Mouse (Mus musculus) c-Kit-positive CD71-negative TER-119-negative erythroid progenitor cells, embryonic 14.5 days (primary cell): ENCODE results near the gene Prkacb.

ENCODE experiments used
- DNase-seq: peaks from one replicate; pipeline ENCODE4 v3.0.0-alpha.2; 2013; ENCODE audit warnings: low read depth

The Prkacb gene

DNA sequence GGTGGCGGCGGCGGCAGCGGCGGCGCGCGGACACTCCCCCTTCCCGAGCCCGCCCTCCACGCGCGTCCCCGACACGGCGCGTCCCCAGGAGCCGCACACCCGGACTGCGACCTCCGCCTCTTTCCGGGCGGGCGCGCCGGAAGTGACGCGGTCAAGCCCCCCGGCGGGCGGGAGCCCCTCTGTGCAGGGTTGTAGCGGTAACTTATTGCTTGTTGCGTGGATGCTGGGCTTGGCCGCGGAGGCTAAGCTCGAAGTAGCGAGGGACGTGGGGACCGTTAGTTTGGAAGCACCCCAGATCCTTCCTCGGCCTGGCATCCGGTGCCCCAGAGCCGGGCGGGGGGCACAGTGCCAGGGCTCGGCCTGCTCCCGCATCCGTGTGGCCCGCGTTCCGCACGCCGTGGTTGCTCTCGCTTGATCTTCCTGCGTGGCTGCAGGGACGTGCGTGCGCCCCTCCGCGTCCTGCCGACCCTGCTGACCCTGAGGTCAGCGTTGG lies at the start of gene Prkacb:
Gene Prkacb (minus strand): TSS at position 90 of the 493 bp plus-strand sequence.
- peak; percentile 67 for DNase-seq

DNA sequence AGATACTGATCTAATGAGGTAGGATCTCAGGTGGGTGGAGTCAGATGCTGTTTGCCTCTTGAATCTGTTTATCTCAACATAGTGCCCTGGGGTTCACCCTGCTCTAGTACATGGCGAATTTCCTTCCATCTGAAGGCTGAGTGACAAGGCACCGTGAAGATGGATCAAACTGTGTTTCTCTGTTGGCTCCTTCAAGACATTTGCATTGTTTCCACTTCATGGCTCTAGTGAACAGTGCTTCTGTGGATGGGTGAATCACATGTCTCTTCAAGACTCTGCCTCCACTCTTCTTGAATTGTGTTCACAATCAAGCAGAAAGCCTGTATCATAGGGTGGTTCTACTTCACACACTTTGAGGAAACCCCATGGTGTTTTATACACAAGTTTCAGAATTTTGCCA lies 47.5 kb upstream of the Prkacb start:
- no peak for DNase-seq

DNA sequence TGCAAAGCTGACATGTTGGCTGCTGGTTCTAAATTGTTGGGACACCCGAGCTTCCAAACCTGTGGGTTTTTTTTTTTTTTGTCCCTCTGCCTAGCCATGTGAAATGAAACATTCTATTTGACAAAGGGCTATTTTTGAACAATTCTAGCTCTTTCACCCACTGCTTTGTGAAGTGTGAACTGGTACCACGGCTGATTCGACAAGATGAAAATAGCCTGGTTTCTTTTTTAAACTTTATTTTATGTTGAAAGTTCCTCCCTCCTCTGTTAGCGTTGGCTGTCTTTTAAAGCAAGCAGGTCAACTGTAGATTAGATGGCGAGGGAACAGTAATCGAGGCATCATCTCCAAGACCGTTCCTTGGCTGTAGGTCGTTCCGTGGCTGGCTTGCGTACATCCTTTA lies 44.6 kb upstream of the Prkacb start:
- no peak for DNase-seq

DNA sequence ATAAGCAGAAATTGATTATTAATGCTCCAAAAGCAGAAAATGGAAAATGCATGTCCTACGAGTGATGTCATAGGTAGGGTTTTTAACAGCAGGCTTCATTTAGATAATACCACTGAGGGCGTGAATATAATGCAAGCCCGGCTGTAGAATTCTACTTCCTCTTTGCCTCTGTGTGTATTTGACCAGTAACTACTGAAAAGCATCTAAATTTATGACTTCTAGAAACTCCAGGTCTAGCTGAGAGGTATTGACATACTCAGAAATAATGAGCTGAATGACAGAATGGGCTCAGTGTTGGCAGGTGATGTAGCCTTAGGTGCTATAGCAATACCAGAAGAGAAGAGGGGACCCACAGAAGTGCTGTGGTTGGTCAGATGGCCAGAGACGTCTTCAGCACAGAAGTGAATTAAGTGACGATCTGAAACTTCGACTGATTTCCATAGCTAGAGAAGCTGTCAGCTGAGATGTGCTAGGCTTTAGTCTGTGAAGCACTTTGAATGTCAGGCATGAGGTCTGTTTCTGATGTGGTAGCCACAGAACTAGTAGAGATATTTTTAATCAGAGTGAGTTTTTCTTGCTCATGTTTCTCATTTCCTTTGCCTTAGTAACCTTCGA lies 41.8 kb upstream of the Prkacb start:
- no peak for DNase-seq

DNA sequence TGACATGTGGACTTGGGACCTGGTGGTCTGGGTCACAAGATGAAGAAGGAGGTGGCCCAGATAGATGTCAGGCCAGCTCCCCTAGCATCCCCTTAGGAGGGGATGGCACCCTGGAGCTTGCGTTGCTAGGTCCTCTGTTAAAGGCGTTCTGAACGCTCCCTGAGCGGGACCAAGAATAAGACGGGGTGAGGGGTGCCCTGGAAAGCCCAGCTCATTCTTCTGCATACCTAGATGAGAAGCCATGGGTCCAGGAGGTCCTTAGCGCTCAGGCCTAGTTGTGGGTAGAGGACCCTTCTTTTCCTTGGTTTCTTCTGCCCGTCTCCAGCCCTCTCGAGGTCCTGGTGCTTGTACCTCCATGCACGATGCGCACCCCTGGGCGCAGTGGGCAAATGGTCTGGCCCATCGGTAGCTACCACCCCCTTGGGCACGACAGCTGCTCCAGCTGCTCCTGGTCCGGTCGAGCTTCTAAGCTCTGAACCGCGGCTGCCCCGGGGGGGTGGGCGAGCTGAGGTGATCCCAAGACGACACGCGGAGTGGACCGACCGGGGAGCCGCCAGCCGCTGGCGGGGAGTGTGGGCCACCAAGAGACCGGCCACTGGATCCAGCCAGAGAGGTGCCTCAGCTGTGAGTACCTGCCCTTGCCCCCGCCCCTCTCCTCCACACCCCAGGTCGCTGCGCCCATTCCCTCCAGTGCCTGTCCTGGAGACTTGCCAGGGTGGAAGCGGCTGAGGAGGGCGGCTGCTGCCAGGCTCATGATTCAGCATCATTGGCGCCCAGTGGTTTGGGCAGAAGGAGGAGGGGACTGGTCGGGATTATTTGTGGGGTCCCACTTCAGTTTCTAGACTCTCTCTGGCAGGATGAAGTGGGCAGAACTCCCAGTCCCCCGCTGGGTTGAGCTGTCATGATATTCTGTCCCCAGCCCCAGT lies 39.4 kb upstream of the Prkacb start, which contains the start of gene Ttll7:
Gene Ttll7 (plus strand): TSS at position 402 of the 926 bp plus-strand sequence.
- DNase-seq, result peak; percentile 30

DNA sequence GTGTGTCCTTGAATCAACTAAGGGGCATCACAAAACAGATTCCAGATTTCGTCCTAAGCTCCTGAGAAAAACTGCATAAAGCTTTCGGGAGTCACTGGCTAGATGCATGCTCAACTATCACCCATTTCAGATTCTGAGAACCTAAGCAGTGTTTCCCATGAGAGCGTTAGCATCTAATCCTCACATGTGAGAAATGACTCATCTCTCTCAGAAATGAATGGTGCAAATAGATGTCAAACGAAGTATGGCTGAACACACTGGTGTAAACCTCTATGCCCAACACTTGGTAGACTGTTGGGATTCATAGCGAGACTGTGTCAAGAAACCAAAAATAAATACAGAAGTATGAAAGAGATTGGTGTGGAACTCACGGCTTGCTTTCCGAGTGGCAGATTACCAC lies 36.6 kb upstream of the Prkacb start:
- no peak for DNase-seq

DNA sequence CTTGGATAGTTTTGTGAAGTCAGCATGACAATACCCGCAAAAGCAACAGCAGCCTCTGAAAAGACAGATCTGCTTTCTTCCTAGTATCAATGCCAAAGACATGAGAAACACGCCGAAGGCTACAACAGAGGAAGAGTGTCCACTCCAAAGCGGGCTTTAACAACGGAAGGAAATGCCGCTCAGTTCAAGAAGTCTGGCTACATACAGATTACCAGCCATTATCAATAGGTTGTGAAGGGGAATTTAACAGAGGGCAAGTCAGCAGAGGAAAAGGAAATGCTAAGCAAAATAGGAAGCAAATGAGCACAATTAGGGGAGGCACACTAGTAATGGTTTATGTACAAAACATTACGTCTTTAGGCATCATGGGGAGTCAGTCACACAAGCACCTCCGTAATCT lies 35.3 kb upstream of the Prkacb start:
- DNase-seq, result no peak

DNA sequence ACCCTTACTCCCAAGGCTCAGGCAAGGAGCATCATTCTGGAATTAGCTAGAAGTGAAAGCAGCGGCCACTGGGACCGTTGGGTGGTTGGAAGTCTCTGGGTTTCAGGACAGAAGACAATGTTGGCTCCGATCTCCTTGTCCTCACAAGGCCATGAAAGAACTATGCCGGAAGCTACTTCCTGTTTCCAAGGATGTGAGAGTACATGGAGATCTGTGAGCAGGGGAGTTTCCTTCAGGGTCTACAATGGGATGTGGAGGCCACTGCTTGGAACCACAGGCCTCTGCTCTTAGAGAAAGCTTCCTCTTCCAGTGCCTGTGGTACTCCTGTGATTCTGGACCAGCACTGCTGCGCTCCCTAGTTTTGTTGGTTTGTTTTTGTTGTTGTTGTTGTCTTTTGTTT lies 33.4 kb upstream of the Prkacb start:
- no peak for DNase-seq

DNA sequence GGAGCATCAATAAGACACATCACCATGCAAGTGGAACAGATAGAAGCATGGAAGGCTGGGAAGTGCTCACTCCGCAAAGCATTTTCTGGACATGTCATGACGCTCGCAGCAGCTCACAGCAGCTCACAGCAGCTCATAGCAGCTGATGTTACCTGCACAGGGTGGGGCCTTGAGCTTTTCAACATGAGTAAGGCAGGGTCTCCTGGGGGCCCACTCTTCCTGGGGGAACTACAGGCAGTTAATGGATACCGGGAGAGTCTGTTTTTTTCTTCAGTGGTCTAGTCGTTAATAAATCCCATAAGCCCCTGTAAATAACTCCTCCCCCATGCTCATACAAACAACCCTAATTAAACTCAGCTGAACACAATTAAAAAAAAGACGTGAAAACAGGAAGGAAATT lies 30.7 kb upstream of the Prkacb start:
- no peak for DNase-seq

DNA sequence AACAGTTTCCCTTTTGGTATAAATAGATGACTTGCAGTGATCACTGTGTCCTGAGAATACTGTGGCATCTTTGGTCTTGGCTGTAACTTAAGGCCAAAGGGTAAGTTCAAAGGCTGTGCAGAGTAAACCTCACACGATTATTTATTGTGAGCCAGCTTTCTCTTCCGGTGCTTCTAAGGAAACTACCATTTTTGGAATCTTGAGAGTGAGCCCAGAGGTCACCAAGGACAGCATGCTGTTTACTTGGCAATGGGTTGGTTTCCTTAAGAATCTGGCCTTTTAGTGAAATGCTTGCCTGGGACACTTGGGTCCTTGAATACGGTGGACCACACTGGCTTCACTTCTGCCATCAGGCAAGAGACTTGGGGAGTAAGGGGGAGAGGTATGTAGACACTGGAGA lies 30.0 kb upstream of the Prkacb start:
- DNase-seq, result no peak

DNA sequence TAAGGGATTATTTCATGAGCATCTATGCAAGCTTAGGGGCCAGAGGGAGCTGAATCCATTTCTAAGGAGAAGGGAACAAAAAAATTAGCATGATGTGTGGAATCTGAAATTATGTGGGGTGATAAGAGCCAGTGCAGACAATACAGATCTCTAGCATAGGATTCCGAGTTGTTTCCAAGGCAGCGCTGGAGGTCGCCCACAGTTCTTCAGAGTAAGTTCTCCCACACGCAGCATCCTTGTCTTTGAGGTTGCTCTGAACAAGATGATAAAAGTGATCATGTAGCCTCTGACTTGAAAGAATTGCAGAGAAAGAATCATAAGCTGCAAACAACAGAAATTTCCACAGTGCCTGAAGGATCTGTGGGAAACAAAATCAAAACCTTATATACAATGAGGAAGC lies 7.9 kb upstream of the Prkacb start:
- no peak for DNase-seq

DNA sequence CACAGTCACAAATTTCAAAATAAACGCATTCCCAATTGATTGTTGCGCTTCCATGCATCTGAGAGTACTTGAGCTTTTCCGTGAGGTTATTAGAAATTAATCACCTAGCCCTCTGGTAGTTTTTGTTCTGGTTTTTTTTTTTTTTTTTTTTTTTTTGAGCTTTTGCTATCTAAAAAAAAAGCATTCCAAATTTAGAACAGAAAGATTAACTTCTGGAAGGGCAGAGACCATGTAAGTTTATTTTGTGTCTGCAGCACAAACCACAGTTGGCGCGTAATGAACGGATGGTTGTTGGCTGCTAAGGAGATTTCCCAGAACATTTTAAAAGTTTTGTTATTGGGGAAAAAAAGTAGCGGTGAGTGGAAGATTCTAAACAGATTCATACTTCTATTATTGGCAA lies 834 bp upstream of the Prkacb start:
- DNase-seq, result no peak

DNA sequence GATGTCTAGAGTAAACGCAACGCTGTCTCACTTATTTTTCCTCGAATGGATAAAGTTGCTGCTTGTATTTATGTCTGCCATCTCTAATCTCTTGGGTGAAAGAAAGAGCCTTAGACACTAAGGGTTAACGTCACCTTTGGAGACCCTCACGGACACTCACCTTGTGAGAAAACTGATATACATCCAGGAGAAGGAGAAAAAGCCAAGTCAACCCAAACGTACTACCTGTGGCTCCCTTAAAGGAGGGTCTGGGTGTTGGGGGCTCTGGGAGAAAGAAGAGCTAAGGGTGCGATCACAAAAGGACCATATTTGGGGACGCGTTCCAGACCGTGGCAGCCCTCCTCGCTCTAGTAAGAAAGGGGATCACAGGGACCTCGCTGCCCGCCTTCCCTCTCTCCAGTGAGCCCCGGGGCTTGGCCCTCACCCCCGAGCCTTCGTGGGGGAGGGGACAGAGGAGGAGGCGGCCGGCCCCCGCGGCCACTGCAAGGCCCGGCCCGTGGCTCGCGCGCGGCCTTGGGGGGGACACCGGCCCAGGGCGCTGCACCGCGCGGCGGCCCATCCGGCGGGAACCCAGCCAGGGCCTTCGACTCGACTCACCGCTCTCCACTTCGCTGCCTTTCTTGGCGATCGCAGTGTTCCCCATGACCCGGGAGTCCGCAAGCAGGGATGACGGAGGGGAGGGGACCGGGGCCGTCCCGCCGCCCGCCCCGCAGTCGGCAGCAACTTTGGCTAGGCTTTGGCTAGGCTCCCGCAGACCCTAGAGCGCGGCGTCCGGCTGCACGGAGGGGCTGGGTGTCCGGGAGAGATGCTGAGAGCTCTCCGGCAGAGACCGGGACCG lies 530 bp downstream of the Prkacb start:
- no peak for DNase-seq

DNA sequence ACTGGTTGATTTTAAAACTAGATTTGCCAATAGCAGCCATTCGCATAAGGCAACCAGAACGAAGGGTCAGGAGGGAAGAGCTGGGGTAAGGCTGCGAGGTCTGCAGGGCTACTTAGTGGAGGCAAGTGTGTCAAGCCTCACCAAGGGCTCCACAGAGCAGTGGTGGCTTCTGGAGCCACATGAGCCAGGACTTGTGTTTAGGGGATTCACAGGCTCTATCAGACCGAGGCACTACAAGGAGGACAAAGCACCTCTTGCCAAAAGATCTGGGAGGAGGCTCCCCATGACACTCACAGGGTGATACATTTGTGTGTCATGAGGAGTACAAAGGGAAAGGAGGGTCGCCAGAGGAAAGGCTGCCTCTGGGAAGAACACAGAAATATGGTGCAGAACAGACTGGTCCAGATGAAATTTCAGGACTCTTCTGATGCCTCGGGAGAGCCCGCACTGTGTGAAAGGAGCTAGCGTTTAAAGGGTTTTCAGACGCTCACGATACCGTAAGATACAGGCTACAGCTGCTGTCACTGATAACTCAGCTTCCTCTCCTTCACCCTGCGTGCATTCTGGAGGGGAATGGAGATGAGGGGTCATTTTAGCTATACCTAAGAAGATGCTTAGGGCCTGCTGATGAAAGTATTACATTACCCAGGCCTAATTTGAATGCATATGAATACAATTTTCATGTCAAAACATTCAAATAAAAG lies 19.1 kb downstream of the Prkacb start:
- no peak for DNase-seq

DNA sequence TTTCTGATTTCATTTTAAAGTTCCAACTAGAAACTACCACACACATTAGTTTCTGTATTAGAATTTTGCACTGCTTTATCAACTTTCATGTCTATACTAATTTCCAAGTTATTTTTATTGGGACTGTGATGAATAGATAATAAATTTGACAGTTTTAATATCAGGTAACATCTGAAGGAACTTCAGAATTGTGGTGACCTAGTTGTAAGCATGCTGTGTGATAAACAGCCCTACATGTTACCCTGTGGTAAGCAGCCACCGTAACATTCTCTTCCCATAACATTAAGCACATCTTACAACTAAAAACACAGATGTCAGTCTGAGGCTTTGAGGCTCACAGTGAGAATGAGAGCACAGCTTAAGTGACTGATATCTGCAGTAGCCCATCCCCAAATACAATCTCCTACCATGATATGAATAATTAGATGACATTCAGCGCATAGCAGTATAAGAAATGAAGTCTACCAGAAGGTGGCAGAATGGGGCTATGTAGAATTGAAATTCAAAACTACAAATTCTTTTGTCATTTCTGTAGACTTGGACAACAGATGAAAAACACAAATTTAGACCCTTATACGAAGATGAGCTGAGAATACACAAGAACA lies 20.5 kb downstream of the Prkacb start:
- no peak for DNase-seq

DNA sequence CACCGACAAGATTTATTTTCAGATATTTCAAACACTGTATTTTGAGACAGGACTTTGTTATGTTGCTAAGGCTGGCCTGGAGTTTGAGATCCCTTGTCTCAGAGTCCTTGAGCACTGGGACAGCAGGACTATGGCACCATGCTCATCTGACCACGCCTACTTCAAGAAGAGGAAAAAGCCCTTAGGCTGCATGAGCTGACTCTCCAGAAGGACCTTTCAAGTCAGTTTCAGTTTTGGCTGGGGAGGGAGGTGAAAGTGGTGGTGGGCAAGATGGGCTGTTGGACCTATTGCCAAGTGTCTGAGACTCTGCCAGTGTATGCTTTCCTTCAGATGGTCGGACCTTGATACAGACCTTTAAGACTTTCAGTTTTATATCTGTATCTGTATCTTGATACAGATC lies 28.6 kb downstream of the Prkacb start:
- no peak for DNase-seq

DNA sequence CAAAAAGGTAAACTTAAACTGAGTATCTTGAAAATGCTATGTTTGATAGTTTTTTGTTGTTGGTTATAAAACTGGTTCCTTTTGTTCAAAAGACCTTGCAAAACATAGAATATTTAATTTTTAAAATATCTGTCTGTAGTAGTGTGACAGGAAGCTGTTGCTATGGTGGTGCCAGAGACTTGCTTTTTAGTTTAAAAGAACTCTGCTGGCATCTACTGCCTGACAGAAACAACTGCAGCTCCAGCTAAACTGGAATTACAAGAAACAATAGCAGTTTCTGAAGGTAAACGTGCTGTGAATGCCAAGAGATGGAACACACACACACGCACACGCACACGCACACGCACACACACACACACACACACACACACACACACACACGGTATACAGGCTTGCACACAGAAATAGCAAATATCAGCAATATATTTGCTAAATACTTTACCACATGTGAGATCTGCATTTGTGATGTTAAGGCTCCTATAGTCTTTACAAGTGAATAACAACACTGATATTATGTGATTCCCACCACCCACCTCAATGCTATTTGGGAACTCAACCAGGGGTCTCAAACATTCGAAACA lies 29.1 kb downstream of the Prkacb start:
- no peak for DNase-seq

DNA sequence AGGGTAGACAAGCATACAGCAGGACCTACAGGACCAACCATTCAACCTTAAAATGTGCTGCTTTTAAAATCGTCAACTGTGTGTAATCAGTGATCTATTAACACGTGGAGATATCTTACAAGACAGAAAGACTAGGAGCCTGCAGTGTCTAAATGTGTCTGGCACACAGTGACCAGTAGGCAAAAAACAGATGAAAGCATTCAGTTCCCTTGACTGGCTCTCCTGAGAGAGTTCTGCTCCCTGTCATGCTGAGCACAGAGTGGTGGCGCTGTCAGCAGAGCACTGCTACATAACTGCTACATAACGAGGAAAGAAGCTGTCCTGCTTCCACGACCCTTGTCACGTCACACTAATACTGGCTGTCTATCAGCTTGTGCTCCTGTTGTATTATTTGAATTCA lies 30.2 kb downstream of the Prkacb start:
- no peak for DNase-seq

DNA sequence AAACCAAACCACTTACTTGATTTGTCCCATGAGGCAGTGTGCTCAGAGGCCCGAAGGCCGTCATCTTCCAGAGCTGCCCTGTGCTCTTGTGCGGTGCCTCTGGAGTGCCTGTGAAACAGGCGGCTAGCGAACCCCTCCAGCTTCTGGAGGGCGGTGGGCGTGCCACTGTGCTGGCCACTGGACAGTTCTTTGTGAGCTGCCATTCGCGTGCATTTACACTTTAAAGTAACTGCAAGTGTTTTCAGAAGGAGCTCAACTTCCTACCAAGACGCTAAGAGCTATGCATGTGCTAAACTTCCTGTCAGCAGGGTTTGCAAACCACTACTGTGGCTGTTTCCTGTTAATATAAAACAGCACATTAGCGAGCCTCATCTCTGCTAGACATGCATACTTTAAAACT lies 31.7 kb downstream of the Prkacb start:
- DNase-seq, result no peak

DNA sequence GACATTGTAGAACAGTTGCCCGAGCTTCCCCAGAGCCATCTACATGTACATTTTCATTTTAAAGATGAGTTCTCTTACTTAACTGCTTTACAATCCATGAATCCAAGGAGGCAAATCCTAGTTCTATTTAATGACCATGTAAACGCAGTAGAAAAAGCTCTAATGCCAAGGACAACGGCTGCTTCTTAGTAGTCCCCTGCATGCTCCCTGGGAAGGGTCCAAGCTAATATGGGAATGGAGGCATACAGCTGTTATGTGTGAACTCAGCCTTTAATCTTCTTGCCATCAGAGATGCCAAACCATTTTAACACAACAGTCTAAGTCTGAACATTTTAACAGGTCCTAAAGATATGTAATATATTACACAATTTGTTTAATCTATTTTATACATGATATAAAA lies 32.5 kb downstream of the Prkacb start:
- DNase-seq, result no peak

DNA sequence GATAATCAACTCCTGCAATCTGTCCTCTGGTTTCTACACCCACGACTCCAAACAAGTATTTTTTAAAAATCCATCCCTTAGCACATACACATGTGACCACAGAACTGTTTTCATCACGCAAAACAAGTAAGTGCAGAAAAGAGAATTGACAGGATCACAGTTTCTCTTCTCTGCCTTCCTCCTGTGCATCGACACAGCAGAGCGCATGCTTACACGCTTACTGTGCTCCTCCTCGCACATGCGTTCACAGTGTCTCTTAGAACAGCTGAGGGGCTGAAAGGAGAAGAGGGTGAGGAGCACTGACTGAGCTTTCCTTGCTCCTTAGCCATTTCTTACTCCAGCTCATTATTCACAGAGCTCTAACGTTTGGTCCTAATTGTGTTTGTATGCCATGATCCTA lies 33.9 kb downstream of the Prkacb start:
- DNase-seq, result no peak
